8 mouse cellular contexts compared by ENCODE assay signal in genomic region chr13:46669620-46670271, GRCm38 (mm10). TPM values are rescaled to one million over a fixed set of nuclear protein-coding genes. Genes with fewer than 3 reads are reported as not detected.
DNase-seq lines count a peak whose midpoint lies in the region; ATAC-seq and TF ChIP-seq lines count a peak whose summit lies in the region.

No protein-coding gene starts in this region.

- no peaks in the 10 kb centered on the region for H3K27me3 ChIP-seq in heart, embryonic 16.5 days (ENCODE audit: control insufficient read depth, insufficient read depth, low read length)
- H3K27me3 ChIP-seq in midbrain, postnatal 0 days (ENCODE audit: insufficient read depth, low read length): no peaks in the 10 kb centered on the region

- no peaks in the 10 kb centered on the region for H3K9me3 ChIP-seq in heart, embryonic 16.5 days (replicated peaks; ENCODE audit: control insufficient read depth, low read length)
- no peaks in the 10 kb centered on the region for H3K9me3 ChIP-seq in midbrain, postnatal 0 days (ENCODE audit: low read length)

- peak overlapping the region; percentile 95 for H3K9ac ChIP-seq in heart, embryonic 16.5 days (ENCODE audit: low read length)
- peak overlapping the region; percentile 95 for H3K9ac ChIP-seq in midbrain, postnatal 0 days (replicated peaks; ENCODE audit: low read length, poor library complexity, severe bottlenecking)

- peak; percentile 46 for TF ChIP-seq CTCF in midbrain, postnatal 0 days (IDR thresholded peaks at IDR 0.05)

- H3K4me1 ChIP-seq in heart, embryonic 16.5 days (ENCODE audit: control insufficient read depth, insufficient read depth, low read length): peaks cover 10% of the 10 kb centered on the region
- peaks cover 5% of the 10 kb centered on the region; the same call in 1 of the 2 replicates for H3K4me1 ChIP-seq in midbrain, postnatal 0 days (ENCODE audit: insufficient read depth, low read length)

- H3K27ac ChIP-seq in heart, embryonic 16.5 days (ENCODE audit: low read length): peak overlapping the region; percentile 83
- peak overlapping the region; percentile 58 for H3K27ac ChIP-seq in midbrain, postnatal 0 days (ENCODE audit: low read depth, low read length)

- ATAC-seq in heart, embryonic 16.5 days (replicated peaks; ENCODE audit: extremely low read depth, insufficient read depth, low FRiP score): peak; percentile 55
- peak; percentile 55 for ATAC-seq in midbrain, postnatal 0 days (ENCODE audit: low FRiP score)

- peak; percentile 20 for DNase-seq in cerebellum, adult 11-12 months
- DNase-seq in cerebellum, adult 9-10 months: no peak
- peak; percentile 66 for DNase-seq in CD4-positive helper T cell, adult 2 months (ENCODE audit: low read depth, low spot score)
- peak; percentile 50 to 59 for DNase-seq in cerebellum, postnatal 14 days
- peak; percentile 41 for DNase-seq in liver
- peak; percentile 29 for DNase-seq in midbrain, postnatal 0 days (ENCODE audit: low spot score)
- peak; percentile 70 for DNase-seq in thymus, postnatal 14 days

- peak overlapping the region; percentile 88 for H3K4me3 ChIP-seq in heart, embryonic 16.5 days (ENCODE audit: low read length)
- H3K4me3 ChIP-seq in midbrain, postnatal 0 days (ENCODE audit: low read depth, low read length): peak overlapping the region; percentile 88

- under 1% methylated on average over 58 of the region's 96 CpGs for WGBS in heart, embryonic 16.5 days
- under 1% methylated on average over 26 of the region's 96 CpGs for WGBS in midbrain, postnatal 0 days

- peaks cover 15% of the 10 kb centered on the region for H3K36me3 ChIP-seq in heart, embryonic 16.5 days (ENCODE audit: control insufficient read depth, insufficient read depth)
- peaks cover 11% of the 10 kb centered on the region; the same call in 1 of the 2 replicates for H3K36me3 ChIP-seq in midbrain, postnatal 0 days (ENCODE audit: insufficient read depth, low read length)

- H3K4me2 ChIP-seq in heart, embryonic 16.5 days (ENCODE audit: low read depth, low read length): peak overlapping the region; percentile 82
- peak overlapping the region; percentile 70 for H3K4me2 ChIP-seq in midbrain, postnatal 0 days (ENCODE audit: low read depth, low read length, poor library complexity, severe bottlenecking)

RNA-seq across cellular contexts. Expression of gene Fam8a1, which starts 0.4 kb away (rescaled TPM):
- polyA plus RNA-seq in heart, embryonic 16.5 days (2015; fragmentation: Nextera tagmentation; extraction: Ambion mirVana): 8.2 TPM in 2 replicates
- 59.2 and 68.1 TPM in 2 replicates for total RNA-seq in midbrain, postnatal 0 days (2014; rRNA removed)
- polyA plus RNA-seq in midbrain, postnatal 0 days (2015; fragmentation: Nextera tagmentation; extraction: Ambion mirVana): 15.8 and 18.1 TPM in 2 replicates

RNA-seq across cellular contexts. Expression of gene Nup153, which starts 58.0 kb away (rescaled TPM):
- polyA plus RNA-seq in heart, embryonic 16.5 days (2015; fragmentation: Nextera tagmentation; extraction: Ambion mirVana): 12.7 and 12.9 TPM in 2 replicates
- total RNA-seq in midbrain, postnatal 0 days (2014; rRNA removed): 61.7 and 75.0 TPM in 2 replicates
- polyA plus RNA-seq in midbrain, postnatal 0 days (2015; fragmentation: Nextera tagmentation; extraction: Ambion mirVana): 11.8 and 12.6 TPM in 2 replicates
